Mouse (Mus musculus): ENCODE results near the gene Qser1. TPM values are rescaled to one million over a fixed set of nuclear protein-coding genes. Genes with fewer than 3 reads are reported as not detected.
"Not testable (repeated sequence)": the region's sequence is repeated elsewhere in the genome, so short reads cannot be mapped to it uniquely, and the experiment has no call there.

Gene Qser1
- total RNA-seq (2014; fragmentation: Nextera tagmentation) (44.6 and 49.0 TPM in 2 replicates), total RNA-seq (2017) (14.3 and 15.9 TPM in 2 replicates)

- no peak for ATAC-seq (replicated peaks; ENCODE audit: poor library complexity, severe bottlenecking)
These were observed at the start of gene Qser1 for GRCm38 (mm10) chr2:104816371-104816827. Gene Qser1, minus strand, starts transcription at chr2:104816760.

- ATAC-seq (replicated peaks; ENCODE audit: poor library complexity, severe bottlenecking): peak; percentile 95
These were observed 47.8 kb upstream of the Qser1 start for GRCm38 (mm10) chr2:104864176-104864860.

GRCm38 (mm10) chr2:104860426-104860825 is 43.9 kb upstream of the Qser1 start:
- ATAC-seq (replicated peaks; ENCODE audit: poor library complexity, severe bottlenecking): no peak

GRCm38 (mm10) chr2:104859060-104859459 is 42.5 kb upstream of the Qser1 start:
- no peak for ATAC-seq (replicated peaks; ENCODE audit: poor library complexity, severe bottlenecking)

GRCm38 (mm10) chr2:104858083-104858482 is 41.5 kb upstream of the Qser1 start:
- not testable (repeated sequence) for ATAC-seq (replicated peaks; ENCODE audit: poor library complexity, severe bottlenecking)

GRCm38 (mm10) chr2:104856218-104856617 is 39.7 kb upstream of the Qser1 start:
- no peak for ATAC-seq (replicated peaks; ENCODE audit: poor library complexity, severe bottlenecking)

- no peak for ATAC-seq (replicated peaks; ENCODE audit: poor library complexity, severe bottlenecking)
These were observed 39.2 kb upstream of the Qser1 start for GRCm38 (mm10) chr2:104855732-104856131.

GRCm38 (mm10) chr2:104854836-104855235 is 38.3 kb upstream of the Qser1 start:
- ATAC-seq (replicated peaks; ENCODE audit: poor library complexity, severe bottlenecking): no peak

GRCm38 (mm10) chr2:104852546-104852945 is 36.0 kb upstream of the Qser1 start:
- no peak for ATAC-seq (replicated peaks; ENCODE audit: poor library complexity, severe bottlenecking)

GRCm38 (mm10) chr2:104851686-104852085 is 35.1 kb upstream of the Qser1 start:
- ATAC-seq (replicated peaks; ENCODE audit: poor library complexity, severe bottlenecking): no peak

- ATAC-seq (replicated peaks; ENCODE audit: poor library complexity, severe bottlenecking): no peak
These were observed 33.4 kb upstream of the Qser1 start for GRCm38 (mm10) chr2:104849991-104850359.

GRCm38 (mm10) chr2:104849276-104849990 is 32.9 kb upstream of the Qser1 start, which contains the start of gene Prrg4:
Gene Prrg4, minus strand, starts transcription at chr2:104849876.
- ATAC-seq (replicated peaks; ENCODE audit: poor library complexity, severe bottlenecking): peak; percentile 65

GRCm38 (mm10) chr2:104848235-104849161 is 31.9 kb upstream of the Qser1 start:
- peak; percentile 57 for ATAC-seq (replicated peaks; ENCODE audit: poor library complexity, severe bottlenecking)

GRCm38 (mm10) chr2:104847645-104848044 is 31.1 kb upstream of the Qser1 start:
- ATAC-seq (replicated peaks; ENCODE audit: poor library complexity, severe bottlenecking): peak; percentile 67

- ATAC-seq (replicated peaks; ENCODE audit: poor library complexity, severe bottlenecking): no peak
These were observed 30.3 kb upstream of the Qser1 start for GRCm38 (mm10) chr2:104846638-104847414.

- no peak for ATAC-seq (replicated peaks; ENCODE audit: poor library complexity, severe bottlenecking)
These were observed 26.0 kb upstream of the Qser1 start for GRCm38 (mm10) chr2:104842559-104842958.

- no peak for ATAC-seq (replicated peaks; ENCODE audit: poor library complexity, severe bottlenecking)
These were observed 25.2 kb upstream of the Qser1 start for GRCm38 (mm10) chr2:104841736-104842135.

GRCm38 (mm10) chr2:104840974-104841373 is 24.4 kb upstream of the Qser1 start:
- no peak for ATAC-seq (replicated peaks; ENCODE audit: poor library complexity, severe bottlenecking)

- no peak for ATAC-seq (replicated peaks; ENCODE audit: poor library complexity, severe bottlenecking)
These were observed 15.9 kb upstream of the Qser1 start for GRCm38 (mm10) chr2:104832486-104832885.

- ATAC-seq (replicated peaks; ENCODE audit: poor library complexity, severe bottlenecking): no peak
These were observed 9.6 kb upstream of the Qser1 start for GRCm38 (mm10) chr2:104826191-104826590.
